Mouse (Mus musculus) MEL (cell line): Measurements from ENCODE around the gene Smurf2. TPM values are rescaled to one million over a fixed set of nuclear protein-coding genes. Genes with fewer than 3 reads are reported as not detected.

Experiments
- DNase-seq: peaks from one replicate; pipeline ENCODE4 v3.0.0; 2011; ENCODE audit warnings: low read depth, low spot score
- H3K27ac ChIP-seq: 2 replicates; pipeline ENCODE4 v1.5.1; 2012; ENCODE audit warnings: low read depth, mild to moderate bottlenecking, control low read depth, low read length, moderate library complexity; ENCODE audit not compliant: control insufficient read depth
- H3K27me3 ChIP-seq, 2 experiments: fragments of 150-350 bp in 1 of 2; sonication (generic) in 1 of 2; 2 replicates each; pipeline ENCODE4 v1.6.1; 2012; ENCODE audit warnings: low read length in 2 of 2, mild to moderate bottlenecking in 2 of 2, improper control_type of control experiment in 1 of 2, moderate library complexity in 1 of 2; ENCODE audit not compliant: insufficient read depth in 2 of 2, control insufficient read depth in 1 of 2
- H3K36me3 ChIP-seq, 2 experiments: 2 replicates each; pipeline ENCODE4 v1.6.1; 2012 to 2014; ENCODE audit warnings: low read length in 2 of 2, improper control_type of control experiment in 1 of 2, inconsistent platforms in 1 of 2, mild to moderate bottlenecking in 1 of 2; ENCODE audit not compliant: insufficient read depth in 2 of 2, control insufficient read depth in 1 of 2
- H3K4me1 ChIP-seq, 2 experiments: fragments of 150-350 bp in 1 of 2; sonication (generic) in 1 of 2; 2 replicates each; pipeline ENCODE4 v1.6.1; 2012; ENCODE audit warnings: low read length in 2 of 2, improper control_type of control experiment in 1 of 2, mild to moderate bottlenecking in 1 of 2; ENCODE audit not compliant: insufficient read depth in 2 of 2, control insufficient read depth in 1 of 2
- H3K4me3 ChIP-seq, 2 experiments: fragments of 150-350 bp in 1 of 2; sonication (generic) in 1 of 2; 2 replicates each; pipeline ENCODE4 v1.5.1; 2012; ENCODE audit warnings: low read depth in 2 of 2, low read length in 2 of 2, mild to moderate bottlenecking in 2 of 2, moderate library complexity in 2 of 2, control low read depth in 1 of 2, improper control_type of control experiment in 1 of 2; ENCODE audit not compliant: control insufficient read depth in 1 of 2, insufficient read depth in 1 of 2
- H3K79me2 ChIP-seq: 2 replicates; pipeline ENCODE4 v1.6.1; 2012; ENCODE audit warnings: mild to moderate bottlenecking, low read length, moderate library complexity; ENCODE audit not compliant: control insufficient read depth, poor library complexity, insufficient read depth
- H3K9ac ChIP-seq: 2 replicates; pipeline ENCODE4 v1.6.1; 2012; ENCODE audit warnings: low read depth, mild to moderate bottlenecking, control low read depth, low read length, moderate library complexity; ENCODE audit not compliant: control insufficient read depth, poor library complexity, severe bottlenecking
- H3K9me3 ChIP-seq: fragments of 150-350 bp; sonication (generic); replicated peaks from 2 replicates; pipeline ENCODE4 v1.6.1; 2012; ENCODE audit warnings: mild to moderate bottlenecking, low read length, improper control_type of control experiment, moderate library complexity; ENCODE audit not compliant: insufficient read depth
- BHLHE40 ChIP-seq: IDR thresholded peaks from 2 replicates; pipeline ENCODE4 v1.6.1; 2012; ENCODE audit warnings: low read depth, mild to moderate bottlenecking, inconsistent platforms, low read length, improper control_type of control experiment, borderline replicate concordance
- E2F4 ChIP-seq: IDR thresholded peaks from 2 replicates; pipeline ENCODE4 v1.6.1; 2011; ENCODE audit warnings: low read depth, low read length, improper control_type of control experiment, borderline replicate concordance
- ELF1 ChIP-seq: IDR thresholded peaks from 2 replicates; pipeline ENCODE4 v1.6.1; 2014; ENCODE audit warnings: low read depth, mild to moderate bottlenecking, inconsistent platforms, low read length, improper control_type of control experiment, moderate library complexity
- EP300 ChIP-seq, 2 experiments: IDR thresholded peaks; 2 replicates each; pipeline ENCODE4 v1.6.1; 2011; ENCODE audit warnings: improper control_type of control experiment in 2 of 2, low read length in 2 of 2, low read depth in 1 of 2, mild to moderate bottlenecking in 1 of 2
- ETS1 ChIP-seq: IDR thresholded peaks from 2 replicates; pipeline ENCODE4 v1.6.1; 2012; ENCODE audit warnings: low read depth, mild to moderate bottlenecking, inconsistent platforms, low read length, improper control_type of control experiment, moderate library complexity
- GABPA ChIP-seq: IDR thresholded peaks from 2 replicates; pipeline ENCODE4 v1.6.1; 2012; ENCODE audit warnings: low read depth, mild to moderate bottlenecking, inconsistent platforms, low read length, improper control_type of control experiment, moderate library complexity
- GATA1 ChIP-seq: IDR thresholded peaks from 2 replicates; pipeline ENCODE4 v1.6.1; 2011; ENCODE audit warnings: low read depth, low read length, improper control_type of control experiment
- HCFC1 ChIP-seq: IDR thresholded peaks from 2 replicates; pipeline ENCODE4 v1.6.1; 2012; ENCODE audit warnings: low read depth, mild to moderate bottlenecking, inconsistent platforms, low read length, improper control_type of control experiment, moderate library complexity
- JUND ChIP-seq: IDR thresholded peaks from 2 replicates; pipeline ENCODE4 v1.6.1; 2011; ENCODE audit warnings: low read depth, mild to moderate bottlenecking, improper control_type of control experiment, low read length
- KAT2A ChIP-seq: conservative IDR thresholded peaks from 2 replicates; pipeline ENCODE4 v1.6.1; 2012; ENCODE audit warnings: low read depth, low read length, improper control_type of control experiment, inconsistent platforms
- MAX ChIP-seq: IDR thresholded peaks from 2 replicates; pipeline ENCODE4 v1.6.1; 2011; ENCODE audit warnings: low read length, improper control_type of control experiment
- MAZ ChIP-seq: IDR thresholded peaks from 2 replicates; pipeline ENCODE4 v1.6.1; 2012; ENCODE audit warnings: low read depth, mild to moderate bottlenecking, inconsistent platforms, low read length, improper control_type of control experiment
- MXI1 ChIP-seq: IDR thresholded peaks from 2 replicates; pipeline ENCODE4 v1.6.1; 2011; ENCODE audit warnings: mild to moderate bottlenecking, low read depth, low read length, improper control_type of control experiment
- MYC ChIP-seq: IDR thresholded peaks from 2 replicates; pipeline ENCODE4 v1.6.1; 2011; ENCODE audit warnings: low read depth, mild to moderate bottlenecking, low read length, improper control_type of control experiment, moderate library complexity
- NELFE ChIP-seq: IDR thresholded peaks from 2 replicates; pipeline ENCODE4 v1.6.1; 2011; ENCODE audit warnings: low read depth, low read length, improper control_type of control experiment
- NRF1 ChIP-seq: IDR thresholded peaks from 2 replicates; pipeline ENCODE4 v1.6.1; 2014; ENCODE audit warnings: low read depth, mild to moderate bottlenecking, inconsistent platforms, low read length, improper control_type of control experiment, moderate library complexity; ENCODE audit not compliant: poor library complexity, insufficient read depth, severe bottlenecking
- POLR2A ChIP-seq, 2 experiments: IDR thresholded peaks; 2 replicates each; pipeline ENCODE4 v1.6.1; 2011 to 2012; ENCODE audit warnings: low read length in 2 of 2, mild to moderate bottlenecking in 2 of 2, control low read depth in 1 of 2, improper control_type of control experiment in 1 of 2, low read depth in 1 of 2, moderate library complexity in 1 of 2; ENCODE audit not compliant: control insufficient read depth in 1 of 2, insufficient read depth in 1 of 2, poor library complexity in 1 of 2
- POLR2AphosphoS2 ChIP-seq: IDR thresholded peaks from 2 replicates; pipeline ENCODE4 v1.6.1; 2011; ENCODE audit warnings: low read length, improper control_type of control experiment
- POLR2AphosphoS5 ChIP-seq: IDR thresholded peaks from 2 replicates; pipeline ENCODE4 v1.6.1; 2012; ENCODE audit warnings: low read depth, borderline replicate concordance, mild to moderate bottlenecking, inconsistent platforms, low read length, moderate library complexity, mixed read lengths
- RAD21 ChIP-seq: IDR thresholded peaks from 2 replicates; pipeline ENCODE4 v1.6.1; 2011; ENCODE audit warnings: mild to moderate bottlenecking, low read depth, low read length, improper control_type of control experiment
- RCOR1 ChIP-seq: IDR thresholded peaks from 2 replicates; pipeline ENCODE4 v1.6.1; 2012; ENCODE audit warnings: low read depth, mild to moderate bottlenecking, inconsistent platforms, low read length, improper control_type of control experiment
- SIN3A ChIP-seq: IDR thresholded peaks from 2 replicates; pipeline ENCODE4 v1.6.1; 2012; ENCODE audit warnings: low read length, improper control_type of control experiment, inconsistent platforms
- SMC3 ChIP-seq: IDR thresholded peaks from 2 replicates; pipeline ENCODE4 v1.6.1; 2011; ENCODE audit warnings: low read depth, low read length, improper control_type of control experiment
- TBP ChIP-seq: IDR thresholded peaks from 2 replicates; pipeline ENCODE4 v1.8.0; 2011; ENCODE audit warnings: low read depth, low read length, improper control_type of control experiment
- TCF12 ChIP-seq: IDR thresholded peaks from 2 replicates; pipeline ENCODE4 v1.6.1; 2014; ENCODE audit warnings: low read depth, mild to moderate bottlenecking, inconsistent platforms, low read length, improper control_type of control experiment, moderate library complexity
- UBTF ChIP-seq: IDR thresholded peaks from 2 replicates; pipeline ENCODE4 v1.6.1; 2012; ENCODE audit warnings: low read depth, mild to moderate bottlenecking, inconsistent platforms, low read length, improper control_type of control experiment, moderate library complexity, borderline replicate concordance; ENCODE audit not compliant: insufficient read depth
- USF1 ChIP-seq: IDR thresholded peaks from 2 replicates; pipeline ENCODE4 v1.6.1; 2014; ENCODE audit warnings: low read depth, mild to moderate bottlenecking, inconsistent platforms, low read length, improper control_type of control experiment, moderate library complexity
- ZC3H11A ChIP-seq: IDR thresholded peaks from 2 replicates; pipeline ENCODE4 v1.6.1; 2012; ENCODE audit warnings: low read depth, mild to moderate bottlenecking, inconsistent platforms, low read length, improper control_type of control experiment
- ZKSCAN1 ChIP-seq: IDR thresholded peaks from 2 replicates; pipeline ENCODE4 v1.6.1; 2012; ENCODE audit warnings: low read depth, mild to moderate bottlenecking, inconsistent platforms, low read length, improper control_type of control experiment, moderate library complexity
- ZNF384 ChIP-seq: IDR thresholded peaks from 2 replicates; pipeline ENCODE4 v1.6.1; 2012; ENCODE audit warnings: low read depth, mild to moderate bottlenecking, inconsistent platforms, low read length, improper control_type of control experiment
- polyA plus RNA-seq, 2 experiments: library from polyadenylated mRNA; stranded (reverse) in 1 of 2; unstranded in 1 of 2; fragments of >175 nt in 1 of 2; fragments of >200 nt in 1 of 2; gene quantifications; 2 replicates each; pipeline versions ENCODE4 v1.2.1 to v1.2.4; 2012; ENCODE audit warnings: low replicate concordance in 2 of 2, low read depth in 1 of 2; ENCODE audit not compliant: insufficient read length in 2 of 2, insufficient read depth in 1 of 2, missing spikeins in 1 of 2
- total RNA-seq: library from RNA; depleted of rRNA; stranded (reverse); fragments of 300-350 nt; gene quantifications from 2 replicates; pipeline ENCODE4 v1.2.3, GENCODE M21; 2012

The Smurf2 gene
- total and polyA plus RNA-seq, 3 experiments, result 15.5 to 67.0 (median 17.5) TPM

GRCm38 (mm10) chr11:106788026-106788774 is 132.3 kb downstream of the Smurf2 start (continued):
- peak; percentile 91 for TF ChIP-seq MAZ

- H3K36me3 ChIP-seq, result peaks cover 45 to 53% of the 10 kb centered on the region in 2 experiments
- peak; percentile 94 for DNase-seq
- peak overlapping the region; percentile 91 for H3K27ac ChIP-seq
- H3K27me3 ChIP-seq, result no peaks in the 10 kb centered on the region
- H3K79me2 ChIP-seq, result peaks cover 50% of the 10 kb centered on the region
- peaks cover 3 to 9% of the 10 kb centered on the region in 2 experiments for H3K4me1 ChIP-seq
- H3K9me3 ChIP-seq, result no peaks in the 10 kb centered on the region
- peak overlapping the region; percentile 96 for H3K9ac ChIP-seq
- H3K4me3 ChIP-seq, result peak overlapping the region; percentile 82 to 86
- no peak for TF ChIP-seq GABPA
- TF ChIP-seq SIN3A, result peak; percentile 85
- peak; percentile 32; the same call in 1 of the 2 replicates for TF ChIP-seq KAT2A
- peak; percentile 44 for TF ChIP-seq RCOR1
- no peak for TF ChIP-seq JUND
- peak; percentile 91 for TF ChIP-seq TBP
- TF ChIP-seq UBTF, result peak; percentile 59; the same call in 1 of the 2 replicates
- TF ChIP-seq MAX, result peak; percentile 56; the same call in 1 of the 2 replicates
- TF ChIP-seq NRF1, result 0 out of 2 replicates have a peak, but pooled peaks have one; percentile 1
- TF ChIP-seq SMC3, result peak; percentile 14; the same call in 1 of the 2 replicates
- TF ChIP-seq EP300 (IDR thresholded peaks at IDR 0.05; ENCODE audit: low read depth in 1 of 2, low read length in 2 of 2), result peak; percentile 40 to 45; a peak in 3 of 4 replicates
- TF ChIP-seq POLR2A (IDR thresholded peaks at IDR 0.05; ENCODE audit: control insufficient read depth in 1 of 2, insufficient read depth in 1 of 2, low read depth in 1 of 2, low read length in 2 of 2, poor library complexity in 1 of 2), result peak; percentile 69 to 73; a peak in 3 of 4 replicates
- TF ChIP-seq TCF12, result peak; percentile 56; the same call in 1 of the 2 replicates
- TF ChIP-seq MYC, result 0 out of 2 replicates have a peak, but pooled peaks have one; percentile 28
- TF ChIP-seq HCFC1, result peak; percentile 76
- TF ChIP-seq ELF1, result peak; percentile 80
- peak; percentile 66 for TF ChIP-seq POLR2AphosphoS2
- peak; percentile 80; the same call in 1 of the 2 replicates for TF ChIP-seq MAZ
- TF ChIP-seq MXI1, result peak; percentile 81
- no peak for TF ChIP-seq GATA1
- TF ChIP-seq E2F4, result 0 out of 2 replicates have a peak, but pooled peaks have one; percentile 9
- peak; percentile 72; the same call in 1 of the 2 replicates for TF ChIP-seq ETS1
- TF ChIP-seq NELFE, result peak; percentile 64
- peak; percentile 34; the same call in 1 of the 2 replicates for TF ChIP-seq USF1
- 0 out of 2 replicates have a peak, but pooled peaks have one; percentile 12 for TF ChIP-seq ZNF384
- TF ChIP-seq RAD21, result no peak
- no peak for TF ChIP-seq ZKSCAN1
- TF ChIP-seq POLR2AphosphoS5, result peak; percentile 44; the same call in 1 of the 2 replicates
- peak; percentile 25; the same call in 1 of the 2 replicates for TF ChIP-seq ZC3H11A
- no peak for TF ChIP-seq BHLHE40
Observed at GRCm38 (mm10) chr11:106787131-106788025, 133.1 kb downstream of the Smurf2 start.
